Mouse (Mus musculus) kidney, embryonic 16.5 days (tissue): ENCODE data around the gene Fry. TPM values are rescaled to one million over a fixed set of nuclear protein-coding genes. Genes with fewer than 3 reads are reported as not detected.

Source experiments
- ATAC-seq: fragments of 200-750 bp; cut with Nextera tagmentation; 2 replicates; pipeline ENCODE4 v1.8.0; 2017; ENCODE audit warnings: moderate TSS enrichment; ENCODE audit not compliant: low FRiP score, low TSS enrichment
- H3K27ac ChIP-seq: fragments of 300-500 bp; sonication (generic); 2 replicates; pipeline ENCODE4 v1.5.1; 2014; ENCODE audit warnings: low read length
- H3K27me3 ChIP-seq: fragments of 300-500 bp; sonication (generic); 2 replicates; pipeline ENCODE4 v1.6.1; 2014; ENCODE audit warnings: low read length, control low read depth, mixed read lengths; ENCODE audit not compliant: insufficient read depth
- H3K36me3 ChIP-seq: fragments of 300-500 bp; sonication (generic); 2 replicates; pipeline ENCODE4 v1.6.1; 2014; ENCODE audit warnings: low read length, control low read depth, mixed read lengths; ENCODE audit not compliant: insufficient read depth
- H3K4me1 ChIP-seq: fragments of 300-500 bp; sonication (generic); 2 replicates; pipeline ENCODE4 v1.6.1; 2014; ENCODE audit warnings: low read length, control low read depth, mixed read lengths; ENCODE audit not compliant: insufficient read depth
- H3K4me2 ChIP-seq: fragments of 300-500 bp; sonication (generic); replicated peaks from 2 replicates; pipeline ENCODE4 v1.6.1; 2014; ENCODE audit warnings: low read depth, low read length
- H3K4me3 ChIP-seq: fragments of 300-500 bp; sonication (generic); 2 replicates; pipeline ENCODE4 v1.5.1; 2014; ENCODE audit warnings: mild to moderate bottlenecking, low read length
- H3K9ac ChIP-seq: fragments of 300-500 bp; sonication (generic); replicated peaks from 2 replicates; pipeline ENCODE4 v1.6.1; 2014; ENCODE audit warnings: low read length
- H3K9me3 ChIP-seq: fragments of 300-500 bp; sonication (generic); 2 replicates; pipeline ENCODE4 v1.6.1; 2016; ENCODE audit warnings: low read length, control low read depth
- WGBS: fragments of 180-500 bp; shearing (Covaris S2); extraction: QIAGEN DNeasy Blood & Tissue Kit; methylation state at CpG from one replicate; pipeline ENCODE4 v1.1.7; 2014; 5-methylcytosine and 5-hydroxymethylcytosine counted together
- polyA plus RNA-seq: library from polyadenylated mRNA; unstranded; fragments of >200 nt; fragmentation: Nextera tagmentation; extraction: Ambion mirVana; gene quantifications from 2 replicates; pipeline ENCODE4 v1.2.1, GENCODE M21; 2015

Fry gene
- polyA plus RNA-seq, 1 experiment from 2014 or later, result 5.7 TPM

DNA sequence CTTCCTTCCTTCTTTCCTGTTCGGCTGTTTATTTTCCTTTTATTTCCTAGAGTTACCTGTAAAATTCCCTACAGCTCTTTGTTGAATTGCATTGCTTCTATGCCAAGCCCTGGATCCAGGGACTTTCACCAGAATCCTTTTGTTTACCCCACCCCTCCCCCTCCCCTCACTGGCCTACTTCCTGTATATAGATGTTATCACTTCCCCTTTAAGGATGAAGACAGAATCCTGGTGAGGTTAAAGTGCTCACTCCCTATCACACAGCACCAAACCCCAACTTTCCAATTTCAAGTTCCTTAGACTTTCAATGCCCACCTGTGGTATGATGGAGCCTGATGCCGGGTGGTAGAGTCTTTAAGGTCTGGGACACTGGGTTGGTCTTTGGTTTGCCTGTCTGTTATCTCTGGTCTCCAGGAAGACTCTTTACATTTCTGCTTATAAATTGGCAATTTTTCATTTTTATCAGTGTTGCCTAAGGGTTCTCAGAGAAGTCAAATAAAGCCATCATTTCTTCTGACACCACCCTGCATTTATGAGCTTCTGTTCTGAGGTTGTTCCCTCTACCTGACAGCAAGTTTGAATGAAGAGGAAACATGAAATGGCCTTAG is 59.9 kb downstream of the Fry start:
- Histone ChIP-seq H3K9ac (no peak overlapping the region), H3K36me3 (no peaks in the 10 kb centered on the region), H3K9me3 (peaks cover 9% of the 10 kb centered on the region; the same call in 1 of the 2 replicates), H3K4me3 (no peak overlapping the region), H3K27me3 (no peaks in the 10 kb centered on the region), H3K27ac (no peak overlapping the region), H3K4me2 (no peak overlapping the region), H3K4me1 (no peaks in the 10 kb centered on the region)
- 89% methylated on average over 1 of the region's 2 CpGs for WGBS
- no peak for ATAC-seq

DNA sequence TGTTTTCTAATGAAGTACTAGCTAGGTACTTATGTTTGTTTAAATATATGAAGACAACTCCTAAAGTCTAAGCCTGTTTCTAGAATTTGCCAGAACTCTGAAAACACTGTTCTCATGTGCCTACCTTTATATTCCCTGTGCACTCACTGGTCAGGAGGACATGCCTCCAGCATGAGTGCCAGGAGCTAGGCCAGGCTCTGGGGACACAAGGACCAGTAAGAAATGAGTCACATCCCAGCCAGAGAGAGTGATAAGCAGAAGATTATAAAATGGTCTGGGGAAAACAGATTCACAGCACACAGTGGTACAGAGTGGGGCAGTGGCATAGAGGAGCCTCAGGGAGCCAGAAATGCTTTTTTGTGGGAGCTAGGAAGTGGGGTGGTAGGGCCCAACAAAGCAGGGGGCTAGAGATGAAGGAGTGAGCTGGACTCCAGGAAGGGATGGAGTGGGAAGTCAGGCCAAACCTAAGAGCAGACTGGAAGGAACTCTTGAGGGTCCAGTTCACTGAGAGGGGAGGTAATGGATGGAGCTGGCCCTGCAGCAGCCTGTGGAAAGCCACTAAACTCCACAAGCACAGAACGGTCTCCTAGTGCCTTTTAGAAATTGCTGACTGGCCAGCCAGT is 62.7 kb downstream of the Fry start:
- Histone ChIP-seq H3K4me1 (no peaks in the 10 kb centered on the region), H3K9ac (no peak overlapping the region), H3K36me3 (no peaks in the 10 kb centered on the region), H3K27ac (no peak overlapping the region), H3K9me3 (0 out of 2 replicates have a peak, but pooled peaks cover 2% of the 10 kb centered on the region), H3K27me3 (no peaks in the 10 kb centered on the region), H3K4me3 (no peak overlapping the region), H3K4me2 (no peak overlapping the region)
- WGBS, result 71% methylated on average over 1 of the region's 1 CpGs
- no peak for ATAC-seq

DNA sequence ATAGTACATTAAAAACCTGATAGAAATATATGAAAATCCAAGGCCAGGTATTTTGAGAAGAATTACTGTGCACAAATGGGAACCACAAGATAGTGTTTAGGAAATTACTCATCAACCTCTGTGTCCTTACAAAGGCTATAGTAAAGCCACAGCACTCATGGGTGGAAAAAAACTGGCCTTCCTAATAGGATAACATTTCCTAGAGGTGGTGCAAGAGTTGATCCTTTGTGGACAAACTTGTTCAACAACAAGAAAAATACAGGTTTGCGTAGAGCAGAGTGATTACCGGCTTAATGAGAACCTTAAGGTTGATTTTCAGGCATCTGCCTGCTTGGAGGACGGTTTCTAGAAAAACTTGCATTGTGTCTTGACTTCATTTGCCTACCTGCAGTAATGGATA is 66.5 kb downstream of the Fry start:
- WGBS, result 85% methylated on average over 3 of the region's 3 CpGs
- Histone ChIP-seq H3K9ac (no peak overlapping the region), H3K36me3 (no peaks in the 10 kb centered on the region), H3K4me2 (no peak overlapping the region), H3K4me3 (no peak overlapping the region), H3K27ac (no peak overlapping the region), H3K27me3 (no peaks in the 10 kb centered on the region), H3K4me1 (no peaks in the 10 kb centered on the region), H3K9me3 (0 out of 2 replicates have a peak, but pooled peaks cover 2% of the 10 kb centered on the region)
- ATAC-seq, result no peak

DNA sequence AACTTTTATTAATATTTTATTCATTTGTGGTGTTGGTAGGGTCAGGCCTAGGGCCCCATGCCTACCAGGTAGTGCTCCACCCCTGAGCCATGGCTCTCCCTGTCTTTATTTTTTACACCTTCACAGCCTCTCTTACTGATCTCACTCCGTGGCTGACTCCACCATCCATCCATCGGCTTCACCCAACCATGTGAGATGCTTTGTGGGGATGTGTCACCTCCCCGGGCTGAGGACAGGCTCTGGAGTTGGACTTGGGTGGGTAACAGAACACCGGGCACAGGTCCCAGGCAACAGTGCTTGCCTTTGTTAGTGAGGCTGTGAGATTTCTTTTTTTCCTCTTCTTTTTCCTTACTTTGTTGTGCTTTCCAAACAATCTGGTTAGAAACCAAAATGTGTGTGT is 67.7 kb downstream of the Fry start:
- Histone ChIP-seq H3K4me1 (no peaks in the 10 kb centered on the region), H3K9ac (no peak overlapping the region), H3K4me3 (no peak overlapping the region), H3K27me3 (no peaks in the 10 kb centered on the region), H3K9me3 (0 out of 2 replicates have a peak, but pooled peaks cover 8% of the 10 kb centered on the region), H3K4me2 (no peak overlapping the region), H3K27ac (no peak overlapping the region), H3K36me3 (no peaks in the 10 kb centered on the region)
- 85% methylated on average over 4 of the region's 4 CpGs for WGBS
- no peak for ATAC-seq

GRCm38 (mm10) chr5:150186676-150187075 is 68.2 kb downstream of the Fry start:
- no peak overlapping the region for H3K9ac ChIP-seq
- H3K27me3 ChIP-seq, result no peaks in the 10 kb centered on the region
- WGBS, result 90% methylated on average over 4 of the region's 4 CpGs
- no peaks in the 10 kb centered on the region for H3K4me1 ChIP-seq
- no peak overlapping the region for H3K4me3 ChIP-seq
- no peak overlapping the region for H3K4me2 ChIP-seq
- no peak overlapping the region for H3K27ac ChIP-seq
- no peaks in the 10 kb centered on the region for H3K36me3 ChIP-seq
- H3K9me3 ChIP-seq, result 0 out of 2 replicates have a peak, but pooled peaks cover 8% of the 10 kb centered on the region
- no peak for ATAC-seq

DNA sequence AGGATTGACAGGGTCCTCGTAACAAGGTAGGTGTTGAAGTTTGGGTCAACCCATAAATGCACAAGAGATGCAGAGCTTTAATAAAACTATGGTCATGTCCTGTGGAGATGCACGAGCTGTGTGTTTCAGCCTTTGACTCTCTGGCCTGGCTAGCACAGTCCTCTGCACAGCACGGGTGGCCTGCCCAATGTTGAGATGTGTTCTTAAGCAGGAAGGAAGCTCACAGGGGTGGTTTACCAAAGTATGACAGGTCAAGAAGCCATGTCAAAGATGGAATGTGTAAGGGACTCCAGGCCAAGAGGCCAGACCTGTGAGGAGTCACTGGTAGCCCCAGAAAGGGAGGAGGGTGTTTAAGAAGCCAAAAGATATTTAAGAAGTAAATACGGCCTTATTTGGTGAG is 69.6 kb downstream of the Fry start:
- Histone ChIP-seq H3K9me3 (0 out of 2 replicates have a peak, but pooled peaks cover 8% of the 10 kb centered on the region), H3K27me3 (no peaks in the 10 kb centered on the region), H3K36me3 (no peaks in the 10 kb centered on the region), H3K4me2 (no peak overlapping the region), H3K27ac (no peak overlapping the region), H3K4me3 (no peak overlapping the region), H3K9ac (no peak overlapping the region), H3K4me1 (no peaks in the 10 kb centered on the region)
- ATAC-seq, result no peak
- WGBS, result 78% methylated on average over 4 of the region's 4 CpGs

GRCm38 (mm10) chr5:150190454-150191358 is 72.3 kb downstream of the Fry start:
- Histone ChIP-seq H3K4me2 (no peak overlapping the region), H3K27me3 (no peaks in the 10 kb centered on the region), H3K4me1 (peaks cover 5% of the 10 kb centered on the region; the same call in 1 of the 2 replicates), H3K4me3 (no peak overlapping the region), H3K36me3 (no peaks in the 10 kb centered on the region), H3K27ac (no peak overlapping the region), H3K9ac (no peak overlapping the region), H3K9me3 (0 out of 2 replicates have a peak, but pooled peaks cover 6% of the 10 kb centered on the region)
- ATAC-seq, result no peak
- 96% methylated on average over 4 of the region's 4 CpGs for WGBS

GRCm38 (mm10) chr5:150195514-150196210 is 77.2 kb downstream of the Fry start:
- peak; percentile 88 for ATAC-seq
- H3K27me3 ChIP-seq, result no peaks in the 10 kb centered on the region
- H3K9ac ChIP-seq, result peak overlapping the region; percentile 57
- H3K4me2 ChIP-seq, result peak overlapping the region; percentile 80
- no peaks in the 10 kb centered on the region for H3K36me3 ChIP-seq
- H3K4me1 ChIP-seq, result peaks cover 19% of the 10 kb centered on the region
- H3K9me3 ChIP-seq, result 0 out of 2 replicates have a peak, but pooled peaks cover 3% of the 10 kb centered on the region
- peak overlapping the region; percentile 59 for H3K4me3 ChIP-seq
- 4% methylated on average over 22 of the region's 22 CpGs for WGBS
- H3K27ac ChIP-seq, result peak overlapping the region; percentile 76

GRCm38 (mm10) chr5:150196211-150196585 is 77.8 kb downstream of the Fry start:
- Histone ChIP-seq H3K4me1 (peaks cover 19% of the 10 kb centered on the region), H3K9ac (peak overlapping the region; percentile 57), H3K9me3 (no peaks in the 10 kb centered on the region), H3K4me2 (peak overlapping the region; percentile 80), H3K27me3 (no peaks in the 10 kb centered on the region), H3K27ac (peak overlapping the region; percentile 76), H3K4me3 (peak overlapping the region; percentile 59), H3K36me3 (no peaks in the 10 kb centered on the region)
- 2% methylated on average over 6 of the region's 6 CpGs for WGBS
- ATAC-seq, result peak; percentile 91
